Mouse (Mus musculus) left cerebral cortex, adult 18-20 months (tissue): ENCODE measurements around the gene Gpr84. TPM values are rescaled to one million over a fixed set of nuclear protein-coding genes. Genes with fewer than 3 reads are reported as not detected.

Source experiments
- DNase-seq, 2 experiments: peaks; one replicate each; pipeline ENCODE4 v3.0.0; 2021 to 2022; ENCODE audit warnings: low spot score in 2 of 2, mixed read lengths in 1 of 2
- total RNA-seq, 2 experiments: library from RNA; stranded (reverse); gene quantifications; 2 replicates each; pipeline ENCODE4 v1.2.3; 2021

Gene Gpr84
- total RNA-seq, 2 experiments from 2014 or later: 0.42 to 1.0 TPM

DNA sequence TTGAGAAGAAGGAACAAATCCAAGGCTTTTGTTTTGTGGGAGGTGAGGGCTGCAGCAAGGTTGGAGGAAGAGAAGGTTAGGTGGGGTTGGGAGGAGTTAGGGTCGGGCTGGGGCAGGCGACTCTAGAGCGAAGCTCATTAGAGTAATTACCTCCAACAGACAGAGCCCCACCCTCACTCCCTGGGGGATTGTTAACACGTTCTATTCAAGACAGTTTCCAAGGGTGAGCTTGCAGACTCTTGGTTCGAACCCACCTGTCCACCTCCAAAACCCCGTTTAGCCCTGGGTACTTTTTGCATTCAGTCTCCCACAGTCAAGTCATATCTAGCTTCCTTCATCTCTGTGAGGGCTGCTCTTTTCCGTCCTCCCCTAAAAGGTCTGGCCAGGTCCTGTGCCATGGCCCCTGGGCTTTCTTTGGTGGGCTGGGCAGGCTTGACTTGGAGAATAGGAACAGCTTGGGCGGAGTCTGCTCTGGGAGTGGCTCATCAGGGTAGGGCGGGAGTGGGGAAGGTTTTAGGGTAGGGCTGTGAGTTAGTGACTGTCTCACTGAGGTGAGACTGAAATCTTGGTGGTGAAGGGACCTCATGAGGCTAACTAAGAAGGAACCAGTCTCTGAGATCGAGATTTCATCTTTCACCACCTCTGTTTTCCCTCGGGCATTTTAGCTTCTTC lies 26.7 kb upstream of the Gpr84 start:
- DNase-seq: no peak

DNA sequence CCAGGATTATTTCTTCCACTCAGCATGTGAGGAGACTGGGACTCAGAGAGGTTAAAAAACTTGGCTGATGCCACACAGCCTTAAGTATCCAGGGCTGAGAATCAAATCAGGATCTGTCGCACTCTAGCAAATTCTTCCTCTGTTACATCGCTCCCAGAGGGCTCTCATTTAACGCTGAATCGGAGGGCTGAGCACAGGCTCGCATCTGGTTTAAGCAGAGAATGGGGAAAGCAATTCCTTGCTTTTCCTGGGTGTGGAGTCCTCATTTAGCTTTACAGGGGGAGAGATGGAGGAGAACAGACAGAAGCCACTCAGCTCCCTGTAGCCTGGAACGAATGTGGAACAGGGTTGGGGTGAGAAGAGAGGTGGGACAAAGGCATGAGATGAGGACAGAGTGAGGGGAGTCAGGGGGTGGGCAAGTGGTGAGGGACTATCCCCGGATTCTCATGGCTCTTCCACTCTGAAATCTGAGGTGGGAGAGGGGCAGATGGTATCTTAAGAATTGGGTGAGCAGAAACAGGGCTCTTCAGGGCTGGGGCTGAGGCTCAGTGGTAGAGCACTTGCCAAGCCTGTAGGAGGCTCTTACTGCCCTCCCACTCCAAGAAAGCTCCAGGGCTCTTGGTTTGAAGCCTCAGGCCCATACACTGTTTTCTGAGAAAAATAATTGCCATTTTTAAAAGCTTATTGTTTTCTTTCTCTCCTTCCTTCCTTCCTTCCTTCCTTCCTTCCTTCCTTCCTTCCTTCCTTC lies 25.2 kb upstream of the Gpr84 start:
- no peak for DNase-seq

DNA sequence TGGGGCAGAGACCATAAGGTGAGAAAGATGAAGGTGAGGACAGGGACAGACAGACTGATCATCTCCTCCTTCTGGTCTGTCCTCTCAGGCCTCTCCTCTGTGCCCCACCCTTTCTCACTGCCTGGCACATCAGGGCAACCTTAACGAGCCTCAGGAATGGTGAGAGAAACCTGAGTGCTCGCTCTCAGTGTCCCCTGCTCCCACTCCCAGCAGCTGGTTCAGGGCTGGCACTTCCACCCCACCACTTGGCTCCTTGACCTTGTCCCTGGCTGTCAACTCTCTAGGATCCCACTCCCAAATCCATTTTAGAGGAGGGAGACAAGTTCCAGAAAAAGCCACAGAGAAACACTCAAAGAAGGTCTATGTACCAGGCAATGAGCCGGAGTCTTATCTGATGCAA lies 24.6 kb upstream of the Gpr84 start:
- DNase-seq: no peak

DNA sequence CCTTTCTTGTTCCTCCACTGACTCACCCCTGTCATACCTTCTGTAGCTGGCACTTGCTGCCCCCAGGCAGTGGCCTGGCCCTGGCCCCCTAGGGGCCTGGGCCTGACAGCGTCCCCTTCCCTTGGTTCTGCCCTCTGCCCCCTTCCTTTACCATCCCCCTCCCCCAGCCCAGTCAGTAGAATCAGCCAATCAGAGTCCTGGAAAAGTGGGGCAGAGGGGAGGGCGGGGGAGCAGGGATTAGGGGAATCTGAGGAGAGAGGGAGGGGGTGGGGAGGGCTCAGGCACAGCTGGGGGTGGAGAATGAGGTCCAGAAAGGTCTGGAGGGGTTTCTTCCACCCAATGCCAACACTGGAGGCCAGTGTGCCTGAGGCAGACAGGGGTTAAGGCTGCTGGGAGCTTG lies 23.8 kb upstream of the Gpr84 start:
- DNase-seq: no peak

DNA sequence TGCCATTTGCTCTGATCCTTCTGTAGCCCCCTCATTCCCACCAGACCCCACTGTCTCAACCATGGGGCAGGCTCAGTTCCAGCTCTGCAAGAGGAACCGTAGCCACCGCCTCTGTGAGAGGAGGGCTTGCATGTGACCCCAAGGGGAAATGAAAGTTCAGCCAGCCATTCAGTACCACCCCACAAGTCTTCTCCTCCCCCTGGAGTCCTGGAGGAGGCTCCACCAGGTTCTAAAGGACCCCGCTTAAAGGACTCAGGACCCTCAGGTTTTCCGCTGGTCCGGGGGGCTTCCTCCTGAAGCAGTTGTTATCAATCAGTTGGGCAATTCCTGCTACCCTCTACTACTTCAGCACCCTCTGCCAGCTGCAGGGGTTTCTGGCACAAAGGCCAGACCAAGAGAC lies 23.3 kb upstream of the Gpr84 start:
- DNase-seq: no peak

DNA sequence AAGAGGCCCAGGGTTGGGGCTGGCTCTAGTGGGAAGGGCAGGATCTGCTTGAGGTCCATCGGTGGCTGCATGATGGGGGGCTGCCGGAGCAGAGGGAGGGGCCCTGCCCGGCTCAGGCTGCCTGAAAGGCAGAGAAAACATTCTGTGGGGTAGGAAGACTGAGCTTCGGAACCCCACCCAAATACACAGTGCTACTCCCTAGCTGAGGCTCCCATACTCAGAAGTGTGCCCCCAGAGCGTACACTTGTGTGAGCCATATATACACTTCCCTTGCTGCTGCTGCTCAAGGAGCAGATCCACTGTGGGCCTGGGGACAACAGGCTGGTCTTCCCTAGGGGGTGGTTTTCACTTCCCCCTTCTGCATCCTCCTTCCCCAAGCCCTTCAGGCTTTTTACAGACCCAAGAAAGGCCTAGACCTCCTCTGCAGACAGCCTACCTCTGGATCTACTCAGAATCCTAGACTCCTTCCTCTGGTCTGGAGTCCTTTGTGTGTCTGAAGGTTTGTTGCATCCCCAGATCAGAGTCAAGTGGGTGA lies 22.7 kb upstream of the Gpr84 start:
- DNase-seq: no peak

DNA sequence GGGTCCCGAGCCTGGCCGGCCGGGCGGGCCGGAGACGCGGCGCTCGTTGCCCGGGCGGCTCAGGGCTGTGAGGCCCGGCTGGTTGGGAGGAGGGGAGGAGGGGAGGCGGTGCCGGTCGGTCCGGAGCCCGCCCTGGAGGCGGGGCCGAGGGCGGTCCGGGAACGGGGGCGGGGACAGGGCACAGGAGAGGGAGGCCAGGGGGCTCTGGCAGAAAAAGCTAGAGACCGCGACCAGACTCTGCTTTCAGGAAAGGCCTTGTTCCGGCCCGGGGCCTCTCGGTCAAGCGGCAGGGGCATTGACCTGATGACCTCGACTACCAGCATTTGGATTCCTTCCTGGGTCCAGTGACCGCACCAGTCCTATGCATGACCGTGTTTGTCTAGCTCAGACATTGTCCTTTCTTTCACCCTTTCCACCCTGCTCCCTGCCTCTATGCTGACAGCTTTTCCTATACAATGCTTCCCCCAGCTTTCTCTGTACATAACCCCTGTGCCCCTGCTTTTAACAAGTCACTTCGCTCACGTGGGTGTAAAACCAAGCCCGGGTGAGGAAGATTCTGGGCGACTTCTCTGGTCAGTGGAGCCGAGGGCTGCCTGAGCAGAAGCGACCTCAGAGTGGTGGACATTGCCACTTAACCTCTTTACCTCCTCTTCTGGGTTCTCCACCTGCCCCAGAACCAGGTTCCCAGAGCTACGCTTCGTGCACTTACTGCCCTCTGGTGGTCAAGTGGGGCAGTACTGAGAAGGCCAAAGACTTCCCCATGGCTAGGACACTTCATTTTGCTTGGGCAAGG lies 13.2 kb upstream of the Gpr84 start:
- peak; percentile 76 to 78 for DNase-seq

DNA sequence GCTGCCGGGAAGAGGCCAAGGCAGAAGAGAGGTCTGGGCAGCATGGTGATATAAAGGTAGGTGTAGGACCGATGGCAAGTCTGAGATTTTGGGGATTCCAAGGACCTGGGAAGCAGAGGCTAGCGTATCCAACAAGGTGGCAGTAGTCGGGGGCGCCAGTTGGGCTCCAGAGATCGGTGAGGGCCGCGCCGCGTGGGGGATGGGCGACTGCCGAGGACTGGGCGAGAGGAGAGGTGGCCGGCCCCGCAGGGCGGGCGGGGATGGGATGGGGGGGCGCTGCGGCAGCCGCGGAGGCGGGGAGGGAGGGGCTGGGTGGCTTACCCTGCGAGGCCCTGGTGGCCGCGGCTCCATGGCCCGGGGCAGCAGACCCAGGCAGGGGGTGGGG lies 12.7 kb upstream of the Gpr84 start:
- DNase-seq: no peak

DNA sequence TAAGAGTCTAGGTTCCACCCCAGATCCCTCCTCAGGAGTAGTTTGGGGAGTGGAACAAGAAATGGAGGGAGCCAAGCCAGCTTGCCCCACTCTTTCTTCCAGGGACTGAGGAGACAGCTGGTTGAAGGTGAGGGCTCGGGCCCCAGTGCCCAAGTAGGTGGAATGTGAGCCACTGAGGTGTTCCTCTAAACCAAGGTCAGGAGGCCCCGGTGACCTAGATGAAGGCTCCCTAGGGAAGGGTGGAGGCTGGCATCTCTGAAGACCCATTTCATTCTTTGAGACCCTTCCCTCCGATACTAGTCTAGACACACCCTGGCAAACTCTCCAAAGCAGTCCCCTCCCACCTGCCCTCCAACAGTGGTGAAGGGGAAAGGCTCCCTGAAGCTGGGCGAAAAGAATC lies 12.0 kb upstream of the Gpr84 start:
- no peak for DNase-seq

DNA sequence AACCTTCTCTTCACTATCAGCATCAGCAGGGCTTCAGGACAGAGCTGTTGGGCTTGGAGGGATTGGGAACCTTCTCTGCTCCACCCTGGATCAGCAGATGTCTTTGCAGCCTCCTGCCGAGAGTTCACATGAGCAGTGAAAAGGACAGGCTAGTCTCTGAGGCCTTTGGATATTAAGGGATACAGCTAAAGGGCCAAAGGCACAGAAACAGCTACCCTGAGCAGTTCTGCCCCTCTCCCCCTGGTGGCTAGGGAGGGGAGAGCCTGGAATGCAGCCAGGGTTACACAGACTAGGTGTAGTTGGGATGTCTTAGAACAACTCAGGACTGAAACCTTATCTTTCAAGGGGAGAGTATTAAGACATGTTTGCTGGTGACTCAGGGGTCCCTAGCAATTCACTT lies 10.7 kb upstream of the Gpr84 start:
- no peak for DNase-seq

DNA sequence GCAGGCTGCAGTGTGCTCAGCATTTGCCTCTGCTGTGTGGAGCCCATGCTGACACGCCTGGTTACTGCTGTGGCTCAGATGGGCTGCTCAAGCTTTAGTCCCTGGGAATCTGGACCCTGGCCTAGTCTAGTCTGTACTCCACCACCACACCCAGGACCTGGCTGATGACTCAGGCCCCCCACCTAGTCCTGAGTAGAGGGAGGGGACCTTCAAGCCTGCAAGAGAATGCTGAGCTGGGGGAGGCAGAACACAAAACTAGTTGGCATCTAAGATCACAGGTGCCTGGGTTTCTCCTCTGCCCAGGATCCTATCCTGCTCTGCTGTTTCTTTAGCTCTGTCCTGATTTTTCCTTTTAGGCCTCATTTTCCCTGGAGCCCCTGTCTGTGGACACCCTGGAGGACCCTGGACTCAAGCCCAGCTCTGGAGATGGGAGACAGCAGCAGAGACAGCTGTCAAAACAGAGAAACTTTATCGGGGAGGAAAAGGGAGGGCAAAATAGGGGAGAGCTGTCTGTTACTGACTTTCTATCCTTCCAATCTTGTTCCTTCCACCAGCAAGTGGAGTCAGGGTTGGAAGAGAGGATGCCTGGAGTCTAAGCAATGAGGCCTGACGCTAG lies 7.9 kb upstream of the Gpr84 start:
- no peak for DNase-seq

DNA sequence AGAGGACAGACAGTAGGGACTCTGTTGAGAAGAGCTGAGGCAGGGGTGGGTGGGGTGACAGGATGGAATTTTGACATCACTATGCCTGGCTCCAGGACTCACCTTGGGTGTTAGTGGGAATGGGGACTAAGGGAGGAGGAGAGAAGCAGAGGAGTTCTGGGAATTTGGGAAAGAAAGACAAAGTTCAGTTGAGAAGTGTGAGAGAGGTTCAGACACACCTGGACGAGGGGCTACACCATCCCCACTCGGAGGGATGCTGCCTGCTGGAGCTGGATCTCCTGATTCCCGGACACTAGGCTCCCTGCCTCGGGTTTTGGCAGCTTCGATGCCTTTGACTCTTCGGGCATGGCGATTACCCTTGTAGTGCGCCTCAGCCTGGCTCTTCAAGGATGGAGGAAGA lies 7.3 kb upstream of the Gpr84 start:
- no peak for DNase-seq

DNA sequence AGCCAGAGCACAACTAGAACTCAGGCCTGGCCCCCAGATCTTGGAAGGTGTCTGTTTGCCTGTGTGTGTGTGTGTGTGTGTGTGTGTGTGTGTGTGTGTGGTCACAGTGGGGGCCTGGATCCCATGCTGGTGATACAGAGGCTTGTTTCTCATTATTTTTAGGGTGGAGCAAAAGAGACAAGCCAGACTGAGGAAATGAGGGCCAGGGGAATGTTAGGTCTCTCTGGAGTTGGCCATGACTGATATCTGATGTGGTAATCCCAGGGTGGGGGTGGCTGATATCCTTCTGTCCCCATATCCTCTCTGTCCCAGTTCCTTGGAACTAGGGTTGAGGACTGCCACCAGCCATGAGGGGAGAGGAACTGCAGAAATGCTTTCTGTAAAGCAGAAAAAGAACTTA lies 6.7 kb upstream of the Gpr84 start:
- no peak for DNase-seq

DNA sequence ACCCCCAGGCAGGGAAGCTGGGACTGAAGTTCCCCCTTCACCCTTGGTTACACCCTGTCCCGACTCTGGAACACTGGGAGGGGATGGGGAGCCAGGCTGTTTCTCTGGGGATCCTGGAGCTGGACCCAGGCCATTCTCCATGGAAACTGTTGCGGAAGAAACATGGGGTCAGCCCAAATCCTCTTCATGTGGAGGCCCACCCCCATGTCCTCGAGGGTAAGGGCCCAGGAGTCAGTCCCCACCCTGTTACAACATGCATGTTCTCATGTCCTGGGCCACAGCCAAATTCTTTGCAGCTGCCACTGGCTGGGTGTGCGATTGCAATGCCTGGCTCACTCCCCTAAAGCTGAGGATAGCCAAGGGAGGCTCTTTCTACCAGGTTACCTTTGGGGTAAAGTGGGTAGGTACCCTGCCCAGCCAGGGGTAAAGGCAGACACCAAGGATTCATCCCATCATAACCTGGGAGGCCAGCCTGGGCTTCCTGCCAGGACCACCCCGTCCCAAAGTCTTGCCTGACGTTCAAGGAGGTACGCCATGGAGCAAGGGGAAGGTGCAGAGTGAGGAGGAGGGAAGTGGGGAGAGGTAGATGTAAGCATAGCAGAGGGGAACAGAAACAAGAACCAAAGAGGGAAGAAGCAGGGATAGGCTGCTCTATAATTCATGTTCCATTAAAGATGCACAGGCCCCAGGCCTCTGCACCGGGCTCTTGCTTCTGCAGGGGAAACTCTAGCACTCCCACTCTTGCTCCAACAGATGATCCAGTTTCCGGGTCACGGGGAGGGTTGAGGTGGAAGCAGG lies 5.8 kb upstream of the Gpr84 start:
- DNase-seq: no peak

DNA sequence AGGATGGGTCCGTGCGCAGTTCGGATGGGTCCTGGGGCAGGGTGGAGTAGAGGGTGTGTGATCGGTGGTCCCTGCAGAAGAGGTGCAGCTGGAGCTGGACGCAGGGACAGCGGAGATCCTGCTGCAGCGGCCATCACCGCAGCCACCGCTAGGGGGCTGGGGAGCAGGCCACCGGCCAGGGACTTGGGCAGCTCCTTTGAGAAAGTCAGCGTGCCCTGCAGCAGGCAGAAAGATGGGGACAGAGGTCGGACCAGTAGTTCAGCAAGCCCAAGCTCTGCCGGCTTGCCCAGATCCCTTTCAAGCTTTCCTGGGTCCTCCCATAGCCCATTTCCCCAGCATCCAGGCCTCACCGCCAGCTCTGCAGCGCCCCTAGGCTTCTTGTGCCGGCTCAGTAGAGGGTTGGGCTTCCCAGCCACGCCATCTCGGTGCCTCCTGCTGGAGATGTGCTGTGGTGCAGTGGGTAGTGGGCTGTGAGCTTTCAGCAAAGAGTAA lies 4.6 kb upstream of the Gpr84 start:
- DNase-seq: peak; percentile 65 to 70

DNA sequence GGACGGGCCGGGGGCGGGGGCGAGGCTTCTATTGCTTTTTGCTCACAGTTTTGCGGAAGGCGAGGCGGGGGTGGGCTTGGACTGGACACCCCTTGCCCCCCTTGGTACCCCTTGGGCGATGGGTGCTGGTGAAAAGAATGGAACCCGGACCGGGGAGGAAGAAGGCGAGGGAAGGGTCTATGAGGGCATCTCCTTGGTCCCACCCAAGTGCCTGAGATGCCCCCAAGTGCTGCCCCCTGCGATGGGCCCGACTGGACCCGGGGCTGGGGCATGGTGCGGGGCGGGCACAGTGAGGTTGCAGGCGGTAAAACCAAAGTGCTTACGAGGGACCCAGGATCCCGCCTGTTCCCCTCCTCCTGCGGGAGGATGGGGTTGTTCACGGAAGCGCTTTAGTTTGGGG lies 3.8 kb upstream of the Gpr84 start:
- no peak for DNase-seq

DNA sequence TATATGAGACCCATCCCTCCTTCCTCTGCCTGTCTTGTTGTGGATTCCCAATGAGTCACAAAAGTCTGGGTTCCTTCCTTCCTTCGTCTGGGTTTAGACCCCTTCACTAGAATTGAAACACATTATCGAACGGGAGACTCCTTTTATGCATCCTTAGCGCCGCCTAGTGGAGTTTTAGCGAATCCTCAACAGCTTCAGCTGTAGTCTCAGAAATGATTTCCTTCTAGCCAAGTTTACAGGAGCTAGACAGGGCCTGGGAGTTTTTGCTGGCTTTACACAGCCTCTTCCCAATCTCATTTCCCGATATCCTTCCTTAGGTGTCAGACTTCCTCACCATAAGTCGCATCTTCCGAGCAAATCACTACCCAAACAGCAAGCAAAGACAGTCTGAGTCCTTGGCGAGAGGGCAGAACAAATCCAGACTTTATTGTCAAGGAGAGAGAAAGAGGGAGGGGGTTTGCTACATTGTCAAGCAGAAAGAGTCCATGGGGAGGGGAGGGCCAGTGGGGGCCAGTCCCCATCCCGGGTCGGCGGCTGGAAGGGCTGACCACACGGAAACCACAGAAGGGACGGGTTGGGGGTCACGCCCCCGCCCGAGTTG lies 3.2 kb upstream of the Gpr84 start:
- peak in 1 of 2 experiments; percentile 61 for DNase-seq

DNA sequence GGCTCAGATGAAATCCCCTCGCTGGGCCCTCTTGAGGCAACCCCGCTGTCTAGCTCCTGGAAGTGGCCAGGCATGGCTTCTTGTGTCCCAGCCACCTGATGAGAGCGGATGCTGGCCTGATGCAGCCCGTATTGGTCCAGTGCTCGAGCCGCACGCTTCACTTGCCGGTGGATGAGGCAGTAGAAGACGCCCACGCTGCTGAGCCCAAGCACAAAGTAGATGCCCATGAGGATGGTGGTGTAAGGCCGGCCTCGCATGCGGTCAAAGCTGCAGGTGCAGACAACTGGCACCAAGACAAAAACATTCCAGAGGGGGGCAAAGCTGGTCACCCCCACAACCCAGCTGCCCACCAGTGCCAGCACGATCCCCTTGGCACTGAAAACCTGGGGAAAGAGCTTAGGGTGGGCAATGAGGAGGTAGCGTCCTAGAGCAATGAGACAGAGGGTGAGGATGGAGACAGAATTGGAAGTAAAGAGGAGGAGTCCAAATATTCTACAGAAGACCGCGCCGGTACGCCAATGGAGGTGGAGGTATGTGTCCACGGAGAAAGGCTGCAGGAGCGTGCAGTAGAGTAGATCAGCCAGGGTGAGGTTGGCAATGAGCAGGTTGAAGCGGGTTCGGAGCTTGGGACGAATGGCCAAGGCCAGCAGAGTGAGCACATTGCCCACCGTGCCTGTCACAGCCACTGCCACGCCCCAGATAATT lies 1.4 kb downstream of the Gpr84 start:
- DNase-seq: no peak

DNA sequence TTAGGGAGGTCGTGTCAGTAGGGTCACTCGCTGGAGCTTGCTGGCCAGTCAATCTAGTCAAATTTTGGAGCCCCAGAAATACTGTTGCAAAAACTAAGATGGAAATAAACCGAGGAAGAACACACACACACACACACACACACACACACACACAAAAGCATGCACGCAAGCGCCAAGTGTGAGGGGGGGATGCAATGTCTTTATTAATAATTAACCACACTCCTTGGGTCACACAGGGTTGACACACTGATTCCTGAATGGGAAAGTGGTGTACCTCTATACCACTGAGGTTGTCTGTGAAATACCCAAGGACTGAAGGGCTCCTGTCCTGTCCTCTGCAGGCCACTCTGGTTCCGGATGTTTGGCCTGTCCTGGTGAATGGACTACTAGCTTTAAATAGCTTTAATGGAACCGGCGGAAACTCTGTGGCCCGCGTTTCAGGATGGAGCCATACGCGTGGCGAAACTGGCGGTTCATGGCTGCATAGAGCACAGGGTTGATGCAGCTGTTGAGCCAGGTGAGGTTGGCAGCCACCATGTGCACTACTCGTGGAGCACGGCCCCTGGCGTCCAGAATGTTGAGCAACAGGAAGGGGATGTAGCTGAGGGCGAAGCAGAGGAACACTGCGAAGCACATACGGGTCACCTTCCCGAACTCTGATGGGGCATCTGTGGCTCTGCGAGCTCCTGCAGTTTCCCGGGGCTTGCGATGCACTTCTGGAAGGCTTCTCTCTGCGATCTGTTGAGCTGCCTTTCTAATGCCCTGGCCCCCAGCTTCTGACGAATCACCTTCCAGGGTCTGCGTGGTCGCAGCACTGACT lies 2.1 kb downstream of the Gpr84 start:
- no peak for DNase-seq
